Mouse (Mus musculus) E14TG2a.4 (cell line): ENCODE measurements around the gene Cfap52.

Experiments used
- H3K27me3 ChIP-seq: 2 replicates; pipeline ENCODE4 v1.6.1; 2014; ENCODE audit warnings: low read length, control low read depth; ENCODE audit not compliant: insufficient read depth
- H3K36me3 ChIP-seq: 2 replicates; pipeline ENCODE4 v1.6.1; 2014; ENCODE audit warnings: low read length, control low read depth; ENCODE audit not compliant: insufficient read depth
- H3K4me1 ChIP-seq: replicated peaks from 2 replicates; pipeline ENCODE4 v1.6.1; 2014; ENCODE audit warnings: low read depth, low read length, control low read depth
- H3K4me3 ChIP-seq: replicated peaks from 2 replicates; pipeline ENCODE4 v1.5.1; 2014; ENCODE audit warnings: mild to moderate bottlenecking, low read length
- H3K9me3 ChIP-seq: 2 replicates; pipeline ENCODE4 v1.6.1; 2014; ENCODE audit warnings: low read length, control low read depth
- CTCF ChIP-seq: conservative IDR thresholded peaks from 2 replicates; pipeline ENCODE4 v1.5.1; 2014; ENCODE audit warnings: low read length
- NANOG ChIP-seq: IDR thresholded peaks from 2 replicates; pipeline ENCODE4 v1.6.1; 2014; ENCODE audit warnings: borderline replicate concordance, low read length, mixed read lengths
- POU5F1 ChIP-seq: IDR thresholded peaks from 2 replicates; pipeline ENCODE4 v1.6.1; 2014; ENCODE audit warnings: low read length, borderline replicate concordance

The Cfap52 gene

GRCm38 (mm10) chr11:67921827-67922754 lies 43.4 kb downstream of the Cfap52 start, which contains the start of gene Usp43:
Gene Usp43 (minus strand): TSS chr11:67922153.
- Histone ChIP-seq H3K27me3 (peaks cover 28% of the 10 kb centered on the region), H3K36me3 (no peaks in the 10 kb centered on the region), H3K9me3 (no peaks in the 10 kb centered on the region), H3K4me1 (peaks cover 44% of the 10 kb centered on the region), H3K4me3 (peak within 1 kb of the TSS; percentile 95)
- TF ChIP-seq NANOG (no peak), POU5F1 (no peak), CTCF (no peak)

- Histone ChIP-seq H3K27me3 (peaks cover 28% of the 10 kb centered on the region), H3K4me3 (peak overlapping the region; percentile 95), H3K36me3 (no peaks in the 10 kb centered on the region), H3K4me1 (peaks cover 38% of the 10 kb centered on the region), H3K9me3 (no peaks in the 10 kb centered on the region)
- TF ChIP-seq NANOG (no peak), CTCF (no peak), POU5F1 (no peak)
Observed at GRCm38 (mm10) chr11:67921091-67921826, 44.2 kb downstream of the Cfap52 start.

GRCm38 (mm10) chr11:67920226-67920960 lies 45.1 kb downstream of the Cfap52 start:
- H3K4me1 ChIP-seq: peaks cover 31% of the 10 kb centered on the region
- no peaks in the 10 kb centered on the region for H3K9me3 ChIP-seq
- peak overlapping the region; percentile 95 for H3K4me3 ChIP-seq
- peaks cover 28% of the 10 kb centered on the region for H3K27me3 ChIP-seq
- H3K36me3 ChIP-seq: no peaks in the 10 kb centered on the region
- TF ChIP-seq NANOG (no peak), CTCF (no peak), POU5F1 (no peak)

- peaks cover 28% of the 10 kb centered on the region for H3K27me3 ChIP-seq
- H3K4me1 ChIP-seq: peaks cover 28% of the 10 kb centered on the region
- TF ChIP-seq POU5F1 (no peak), CTCF (no peak), NANOG (no peak)
- H3K36me3 ChIP-seq: no peaks in the 10 kb centered on the region
- no peak overlapping the region for H3K4me3 ChIP-seq
- no peaks in the 10 kb centered on the region for H3K9me3 ChIP-seq
Observed at GRCm38 (mm10) chr11:67919593-67919992, 45.9 kb downstream of the Cfap52 start.

- H3K9me3 ChIP-seq: no peaks in the 10 kb centered on the region
- H3K27me3 ChIP-seq: peaks cover 28% of the 10 kb centered on the region
- H3K36me3 ChIP-seq: peaks cover under 1% of the 10 kb centered on the region; the same call in 1 of the 2 replicates
- TF ChIP-seq NANOG (no peak), POU5F1 (no peak), CTCF (no peak)
- peaks cover 29% of the 10 kb centered on the region for H3K4me1 ChIP-seq
- no peak overlapping the region for H3K4me3 ChIP-seq
Observed at GRCm38 (mm10) chr11:67917126-67917525, 48.3 kb downstream of the Cfap52 start.

- peaks cover 3% of the 10 kb centered on the region; the same call in 1 of the 2 replicates for H3K36me3 ChIP-seq
- H3K9me3 ChIP-seq: no peaks in the 10 kb centered on the region
- TF ChIP-seq CTCF: no peak
- no peak for TF ChIP-seq POU5F1
- no peak for TF ChIP-seq NANOG
- H3K27me3 ChIP-seq: no peaks in the 10 kb centered on the region
- H3K4me1 ChIP-seq: peaks cover 8% of the 10 kb centered on the region; the same call in 1 of the 2 replicates
- no peak overlapping the region for H3K4me3 ChIP-seq
Observed at GRCm38 (mm10) chr11:67911074-67911473, 54.4 kb downstream of the Cfap52 start.

GRCm38 (mm10) chr11:67903756-67904155 lies 61.7 kb downstream of the Cfap52 start:
- no peaks in the 10 kb centered on the region for H3K27me3 ChIP-seq
- no peaks in the 10 kb centered on the region for H3K4me1 ChIP-seq
- no peaks in the 10 kb centered on the region for H3K36me3 ChIP-seq
- no peak for TF ChIP-seq POU5F1
- TF ChIP-seq CTCF: no peak
- TF ChIP-seq NANOG: no peak
- no peaks in the 10 kb centered on the region for H3K9me3 ChIP-seq
- H3K4me3 ChIP-seq: no peak overlapping the region

- no peaks in the 10 kb centered on the region for H3K27me3 ChIP-seq
- TF ChIP-seq NANOG: no peak
- peak; percentile 72 for TF ChIP-seq CTCF
- H3K9me3 ChIP-seq: no peaks in the 10 kb centered on the region
- no peak overlapping the region for H3K4me3 ChIP-seq
- H3K4me1 ChIP-seq: no peaks in the 10 kb centered on the region
- H3K36me3 ChIP-seq: no peaks in the 10 kb centered on the region
Observed at GRCm38 (mm10) chr11:67897064-67897560, 68.3 kb downstream of the Cfap52 start.
